Mouse (Mus musculus) heart, embryonic 11.5 days (tissue): ENCODE measurements around the gene Abcc12. TPM values are rescaled to one million over a fixed set of nuclear protein-coding genes. Genes with fewer than 3 reads are reported as not detected.

Experiments used
- ATAC-seq: fragments of 200-750 bp; cut with Nextera tagmentation; replicated peaks from 2 replicates; pipeline ENCODE4 v1.8.0; 2017; ENCODE audit warnings: moderate library complexity; ENCODE audit not compliant: insufficient number of reproducible peaks, low FRiP score, low TSS enrichment
- H3K27ac ChIP-seq: fragments of 300-500 bp; sonication (generic); 2 replicates; pipeline ENCODE4 v1.5.1; 2014; ENCODE audit warnings: mild to moderate bottlenecking, low read depth, low read length
- H3K27me3 ChIP-seq: fragments of 300-500 bp; sonication (generic); 2 replicates; pipeline ENCODE4 v1.6.1; 2014; ENCODE audit warnings: mild to moderate bottlenecking, low read length, mixed read lengths; ENCODE audit not compliant: control insufficient read depth, insufficient read depth
- H3K36me3 ChIP-seq: fragments of 300-500 bp; sonication (generic); 2 replicates; pipeline ENCODE4 v1.6.1; 2014; ENCODE audit warnings: mild to moderate bottlenecking, low read length, moderate library complexity, mixed read lengths; ENCODE audit not compliant: control insufficient read depth, insufficient read depth
- H3K4me1 ChIP-seq: fragments of 300-500 bp; sonication (generic); 2 replicates; pipeline ENCODE4 v1.6.1; 2014; ENCODE audit warnings: low read length; ENCODE audit not compliant: control insufficient read depth, insufficient read depth
- H3K4me2 ChIP-seq: fragments of 300-500 bp; sonication (generic); 2 replicates; pipeline ENCODE4 v1.6.1; 2014; ENCODE audit warnings: mild to moderate bottlenecking, moderate library complexity
- H3K4me3 ChIP-seq: fragments of 300-500 bp; sonication (generic); 2 replicates; pipeline ENCODE4 v1.5.1; 2014; ENCODE audit warnings: low read depth, low read length
- H3K9ac ChIP-seq: fragments of 300-500 bp; sonication (generic); 2 replicates; pipeline ENCODE4 v1.6.1; 2014; ENCODE audit warnings: mild to moderate bottlenecking, low read depth, low read length, moderate library complexity
- H3K9me3 ChIP-seq: fragments of 300-500 bp; sonication (generic); replicated peaks from 2 replicates; pipeline ENCODE4 v1.6.1; 2016; ENCODE audit warnings: low read length; ENCODE audit not compliant: control insufficient read depth
- WGBS: fragments of 180-500 bp; shearing (Covaris S2); extraction: QIAGEN DNeasy Blood & Tissue Kit; methylation state at CpG from one replicate; pipeline ENCODE4 v1.1.7; 2014; ENCODE audit not compliant: insufficient replicate concordance; 5-methylcytosine and 5-hydroxymethylcytosine counted together
- polyA plus RNA-seq: library from polyadenylated mRNA; unstranded; fragments of >200 nt; fragmentation: Nextera tagmentation; extraction: Ambion mirVana; gene quantifications from 2 replicates; pipeline ENCODE4 v1.2.1, GENCODE M21; 2014

Gene Abcc12
- polyA plus RNA-seq = not detected in 2 replicates

DNA sequence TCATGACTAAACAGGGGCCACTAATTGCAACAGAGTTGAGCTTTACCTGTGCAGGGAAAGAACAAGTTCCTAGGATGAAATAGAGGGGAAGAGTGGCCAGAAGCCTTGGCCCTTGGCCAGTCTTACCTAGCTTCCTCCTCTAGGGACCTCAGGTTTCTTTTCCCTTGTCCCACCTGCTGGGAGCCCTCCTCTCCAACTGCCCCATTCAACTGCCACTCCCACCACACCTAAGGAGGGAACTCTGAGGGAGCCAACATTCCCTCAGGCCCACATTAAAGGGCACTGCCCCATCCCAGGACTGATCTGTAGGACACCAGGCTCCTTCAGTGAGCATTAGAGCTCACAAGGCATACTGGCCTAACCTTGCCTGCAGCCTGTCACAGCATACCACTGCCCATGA lies at the start of gene Abcc12:
TSS of gene Abcc12 (minus strand) at position 229 of the 400 bp plus-strand sequence.
- H3K9me3 ChIP-seq = no peaks in the 10 kb centered on the region

DNA sequence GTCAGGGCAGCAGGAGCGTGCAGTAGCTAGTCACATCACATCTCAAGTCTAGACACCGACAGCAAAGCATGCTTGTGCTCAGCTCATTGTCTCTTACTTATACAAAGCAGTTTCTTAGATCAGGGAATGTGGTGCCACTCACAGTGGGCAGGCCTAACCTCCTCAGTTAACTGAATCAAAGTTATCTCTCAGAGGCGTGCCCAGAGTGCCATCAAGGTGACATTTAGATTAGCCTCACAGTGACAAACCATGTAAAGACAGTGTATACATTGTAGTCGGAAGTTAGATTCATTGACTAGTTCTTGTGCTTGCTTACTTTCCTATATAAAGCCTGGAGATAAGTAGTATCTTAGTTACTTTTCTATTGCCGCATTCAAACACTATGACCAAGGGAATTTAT lies 49.7 kb upstream of the Abcc12 start:
- Histone ChIP-seq H3K27ac (no peak overlapping the region), H3K4me3 (no peak overlapping the region), H3K9ac (no peak overlapping the region), H3K36me3 (peaks cover 7% of the 10 kb centered on the region; the same call in 1 of the 2 replicates), H3K4me1 (peaks cover 6% of the 10 kb centered on the region), H3K27me3 (no peaks in the 10 kb centered on the region), H3K9me3 (no peaks in the 10 kb centered on the region), H3K4me2 (no peak overlapping the region)
- WGBS = 67% methylated on average over 5 of the region's 5 CpGs
- ATAC-seq = no peak

More for the DNA sequence above, at the start of gene Abcc12:
- H3K9ac ChIP-seq = no peak within 1 kb of the TSS
- no peaks in the 10 kb centered on the region for H3K36me3 ChIP-seq
- H3K4me3 ChIP-seq = no peak within 1 kb of the TSS
- no peak for ATAC-seq
- no peaks in the 10 kb centered on the region for H3K27me3 ChIP-seq
- H3K4me2 ChIP-seq = no peak within 1 kb of the TSS
- no peak within 1 kb of the TSS for H3K27ac ChIP-seq
- H3K4me1 ChIP-seq = no peaks in the 10 kb centered on the region

DNA sequence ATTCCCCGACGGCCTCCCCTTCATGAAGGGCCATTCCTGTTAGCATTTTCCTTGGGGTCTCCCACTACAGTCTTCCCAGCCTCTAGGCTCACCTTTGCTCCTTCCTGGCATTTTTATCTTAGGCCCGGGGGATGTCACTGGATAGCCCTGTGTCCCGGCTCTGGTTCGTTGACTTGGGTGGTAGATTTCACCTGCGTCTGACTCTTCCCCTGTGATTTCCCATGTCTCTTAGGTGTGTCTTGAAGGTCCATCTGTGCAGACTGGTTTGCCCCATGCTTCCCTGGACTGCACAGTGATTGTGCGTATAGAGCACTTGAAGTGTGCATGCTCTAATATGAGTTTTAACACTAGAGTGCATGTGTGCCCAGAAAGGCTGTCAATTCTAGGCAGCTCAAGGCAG lies 44.4 kb upstream of the Abcc12 start:
- Histone ChIP-seq H3K36me3 (no peaks in the 10 kb centered on the region), H3K4me1 (peaks cover 8% of the 10 kb centered on the region), H3K27ac (no peak overlapping the region), H3K4me2 (peak overlapping the region; percentile 82), H3K9me3 (no peaks in the 10 kb centered on the region), H3K27me3 (no peaks in the 10 kb centered on the region), H3K4me3 (peak overlapping the region; percentile 85), H3K9ac (peak overlapping the region; percentile 64)
- WGBS = 37% methylated on average over 7 of the region's 7 CpGs
- no peak for ATAC-seq

DNA sequence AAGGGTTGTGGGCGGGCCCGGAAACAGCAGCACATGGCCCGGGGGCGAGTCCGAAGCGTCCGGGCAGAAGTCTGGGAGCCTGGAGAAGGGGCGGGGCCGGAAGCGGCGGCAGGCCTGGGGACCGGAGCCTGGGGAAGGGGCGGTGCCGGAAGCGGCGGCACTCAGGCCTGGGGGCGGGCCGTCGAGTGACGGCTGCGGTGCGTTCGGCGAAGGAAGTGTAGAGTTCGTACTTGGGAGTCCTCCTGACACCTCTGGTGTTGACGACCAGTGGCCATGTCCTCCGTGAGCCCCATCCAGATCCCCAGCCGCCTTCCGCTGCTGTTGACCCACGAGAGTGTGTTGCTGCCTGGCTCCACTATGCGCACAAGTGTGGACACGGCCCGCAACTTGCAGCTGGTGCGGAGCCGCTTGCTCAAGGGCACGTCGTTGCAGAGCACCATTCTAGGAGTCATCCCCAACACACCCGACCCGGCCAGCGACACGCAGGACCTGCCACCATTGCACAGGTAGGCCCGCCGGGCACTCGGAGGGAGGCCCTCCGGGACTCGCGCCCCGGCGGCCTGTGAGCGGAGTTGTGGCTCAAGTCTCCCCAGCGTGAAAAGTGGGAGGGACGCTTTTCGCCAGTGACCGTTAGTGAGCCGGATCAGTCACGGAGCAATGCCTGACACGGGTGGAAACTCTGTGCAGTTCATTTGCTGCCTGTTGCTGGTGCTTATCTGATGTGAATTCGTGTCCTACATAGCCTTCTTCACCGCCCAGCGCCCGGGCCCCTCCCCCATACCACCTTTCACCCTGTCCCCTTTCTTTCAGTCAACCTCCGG lies 43.6 kb upstream of the Abcc12 start, which contains the start of gene Lonp2:
TSS of gene Lonp2 (plus strand) at position 133 of the 821 bp plus-strand sequence.
- Histone ChIP-seq H3K4me1 (peaks cover 5% of the 10 kb centered on the region), H3K36me3 (no peaks in the 10 kb centered on the region), H3K27me3 (no peaks in the 10 kb centered on the region), H3K4me2 (peak within 1 kb of the TSS; percentile 82), H3K9ac (peak within 1 kb of the TSS; percentile 71), H3K4me3 (peak within 1 kb of the TSS; percentile 85), H3K27ac (peak within 1 kb of the TSS; percentile 60), H3K9me3 (no peaks in the 10 kb centered on the region)
- ATAC-seq = peak; percentile 98
- WGBS = under 1% methylated on average over 62 of the region's 62 CpGs

DNA sequence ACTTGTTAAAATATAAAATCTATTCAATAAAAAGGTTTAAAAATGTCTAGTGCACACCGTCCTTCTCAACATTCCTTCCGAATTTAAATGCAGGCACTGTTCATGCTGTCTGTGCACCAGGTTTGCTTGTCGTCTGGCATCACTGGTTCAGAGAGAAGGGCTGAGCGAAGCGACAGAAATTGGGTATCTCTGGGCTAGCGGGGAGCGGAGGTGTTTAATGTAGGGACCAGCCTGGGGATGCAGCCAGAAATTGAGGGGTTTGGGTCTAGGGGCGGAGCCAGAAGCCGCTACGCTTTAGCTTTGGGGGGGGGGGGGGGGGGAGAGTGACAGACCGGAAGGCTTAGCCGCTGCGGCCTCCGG lies 43.0 kb upstream of the Abcc12 start:
- Histone ChIP-seq H3K27ac (peak overlapping the region; percentile 42), H3K9me3 (no peaks in the 10 kb centered on the region), H3K4me2 (peak overlapping the region; percentile 82), H3K4me1 (peaks cover 5% of the 10 kb centered on the region), H3K9ac (peak overlapping the region; percentile 71), H3K27me3 (no peaks in the 10 kb centered on the region), H3K36me3 (no peaks in the 10 kb centered on the region), H3K4me3 (peak overlapping the region; percentile 85)
- 4% methylated on average over 12 of the region's 14 CpGs for WGBS
- ATAC-seq = no peak

DNA sequence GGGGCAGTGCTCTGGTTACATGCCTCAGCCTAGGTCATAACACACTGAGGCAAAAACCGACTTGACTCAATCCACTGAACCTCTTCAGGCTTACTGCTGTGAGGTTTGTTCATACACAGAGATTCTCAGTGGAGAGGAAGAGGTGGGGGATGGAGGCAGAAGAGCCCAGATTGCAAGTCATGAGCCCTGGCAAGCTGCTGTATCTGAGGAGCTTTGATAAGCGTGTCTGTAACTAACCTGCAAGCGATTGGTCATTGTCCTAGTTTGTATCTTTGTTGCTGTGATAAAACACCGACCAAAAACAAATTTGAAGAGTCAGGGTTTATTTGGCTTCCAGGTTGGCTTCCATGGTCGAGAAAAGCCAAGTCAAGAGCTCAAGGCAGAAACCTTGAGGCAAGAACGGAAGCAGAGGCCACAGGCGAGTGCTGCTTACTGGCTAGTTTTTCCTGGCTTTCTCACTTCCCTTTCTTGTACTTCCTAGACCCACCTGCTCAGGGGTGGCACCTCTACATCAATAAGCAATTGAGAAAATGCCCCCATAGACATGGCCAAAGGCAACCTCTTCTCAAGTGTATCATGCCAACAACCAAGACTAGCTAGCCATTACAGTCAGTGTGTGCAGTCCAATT lies 37.4 kb upstream of the Abcc12 start:
- H3K4me2 ChIP-seq = no peak overlapping the region
- no peaks in the 10 kb centered on the region for H3K27me3 ChIP-seq
- H3K36me3 ChIP-seq = no peaks in the 10 kb centered on the region
- no peak overlapping the region for H3K4me3 ChIP-seq
- no peaks in the 10 kb centered on the region for H3K9me3 ChIP-seq
- no peak overlapping the region for H3K9ac ChIP-seq
- 68% methylated on average over 7 of the region's 7 CpGs for WGBS
- H3K4me1 ChIP-seq = no peaks in the 10 kb centered on the region
- no peak for ATAC-seq
- no peak overlapping the region for H3K27ac ChIP-seq

DNA sequence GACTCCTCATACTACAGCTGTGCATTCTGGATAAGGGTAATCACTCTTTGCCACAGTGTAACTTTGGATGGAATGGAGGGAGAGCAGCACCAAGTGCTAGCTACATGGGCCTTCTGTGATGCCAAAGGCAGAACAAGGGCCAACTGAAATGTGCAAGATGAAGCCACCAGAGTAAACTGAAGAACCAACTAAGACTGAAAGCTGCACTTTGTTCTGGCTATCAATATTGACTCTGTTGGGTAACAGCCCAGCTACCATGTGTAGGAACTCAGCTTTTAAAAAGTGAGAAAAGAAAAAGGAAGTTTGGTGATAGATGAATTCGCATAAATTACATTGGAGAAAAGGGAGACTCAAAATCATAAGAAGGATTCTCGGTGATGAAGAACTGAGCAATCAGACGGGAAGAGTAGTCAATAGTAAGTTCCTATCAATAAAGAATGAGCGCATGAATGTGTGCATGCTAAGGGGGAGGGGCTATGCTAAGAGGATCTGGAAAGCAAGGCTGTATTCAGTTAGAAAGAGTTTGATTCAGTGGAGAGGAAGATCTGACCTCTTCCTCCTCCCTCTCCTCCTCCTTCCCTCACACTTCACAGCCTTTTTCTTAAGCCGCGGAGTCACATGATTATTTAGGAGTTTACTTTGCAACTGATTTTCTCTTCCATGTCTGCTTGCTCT lies 34.7 kb upstream of the Abcc12 start:
- H3K27ac ChIP-seq = no peak overlapping the region
- no peak for ATAC-seq
- H3K4me3 ChIP-seq = no peak overlapping the region
- no peak overlapping the region for H3K9ac ChIP-seq
- H3K4me1 ChIP-seq = no peaks in the 10 kb centered on the region
- H3K4me2 ChIP-seq = no peak overlapping the region
- H3K36me3 ChIP-seq = no peaks in the 10 kb centered on the region
- H3K27me3 ChIP-seq = no peaks in the 10 kb centered on the region
- H3K9me3 ChIP-seq = no peaks in the 10 kb centered on the region
- WGBS = 80% methylated on average over 6 of the region's 6 CpGs

DNA sequence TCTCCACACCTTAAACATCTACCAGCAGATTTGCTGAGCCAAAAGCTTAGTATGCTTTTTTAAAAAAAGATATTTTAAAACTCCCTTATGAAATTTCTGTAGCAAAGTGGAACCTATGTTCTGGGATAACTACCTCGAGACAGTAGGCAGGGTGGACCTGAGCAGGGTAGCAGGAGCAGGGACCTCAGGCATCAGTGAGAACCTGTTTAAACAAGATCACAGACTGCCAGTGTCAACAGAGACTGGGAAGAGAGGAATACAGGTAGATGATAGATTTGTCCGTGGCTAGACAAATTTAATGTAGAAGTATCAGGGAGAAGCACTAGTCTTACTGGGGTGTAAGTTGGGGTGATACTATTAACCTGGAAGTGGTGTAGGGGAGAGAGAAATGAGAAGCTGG lies 33.3 kb upstream of the Abcc12 start:
- Histone ChIP-seq H3K36me3 (no peaks in the 10 kb centered on the region), H3K27me3 (no peaks in the 10 kb centered on the region), H3K4me2 (no peak overlapping the region), H3K4me3 (no peak overlapping the region), H3K4me1 (no peaks in the 10 kb centered on the region), H3K9me3 (no peaks in the 10 kb centered on the region), H3K27ac (no peak overlapping the region), H3K9ac (no peak overlapping the region)
- 73% methylated on average over 2 of the region's 2 CpGs for WGBS
- no peak for ATAC-seq
